Mouse (Mus musculus) layer of hippocampus, postnatal 10 days (tissue): ENCODE data around the gene Vmn1r183. TPM values are rescaled to one million over a fixed set of nuclear protein-coding genes. Genes with fewer than 3 reads are reported as not detected.
A peak's percentile ranks its signal among the peaks of the same experiment; 100 is the strongest.
"Not testable (repeated sequence)": the region's sequence is repeated elsewhere in the genome, so short reads cannot be mapped to it uniquely, and the experiment has no call there.

Experiments
- DNase-seq, 2 experiments: peaks; one replicate each; pipeline ENCODE4 v3.0.0; 2021; ENCODE audit warnings: low spot score in 2 of 2
- long read RNA-seq: library from polyadenylated mRNA; stranded (forward); transcript quantifications from one replicate; pipeline ENCODE4 v2.0.0, GENCODE M21; 2023
- total RNA-seq, 2 experiments: library from RNA; stranded (reverse); gene quantifications; 2 replicates each; pipeline ENCODE4 v1.2.3; 2021

Gene Vmn1r183
- not detected for total RNA-seq
- long read RNA-seq: 0 reads

GRCm38 (mm10) chr7:24052660-24053304 lies at the start of gene Vmn1r183:
Gene Vmn1r183, plus strand, starts transcription at chr7:24053254.
- no peak for DNase-seq

- not testable (repeated sequence) for DNase-seq
These were observed 21.4 kb downstream of the Vmn1r183 start for GRCm38 (mm10) chr7:24074424-24074823.

- peak; percentile 89 to 94 for DNase-seq
These were observed 28.8 kb downstream of the Vmn1r183 start, which contains the start of gene Zfp180 for GRCm38 (mm10) chr7:24081634-24082431. Gene Zfp180, plus strand, starts transcription at chr7:24081924.

GRCm38 (mm10) chr7:24082457-24083235 lies 29.6 kb downstream of the Vmn1r183 start:
- no peak for DNase-seq

GRCm38 (mm10) chr7:24086871-24087270 lies 33.8 kb downstream of the Vmn1r183 start:
- DNase-seq: no peak

GRCm38 (mm10) chr7:24087485-24088125 lies 34.6 kb downstream of the Vmn1r183 start:
- DNase-seq: no peak

GRCm38 (mm10) chr7:24104403-24104802 lies 51.3 kb downstream of the Vmn1r183 start:
- no peak for DNase-seq

GRCm38 (mm10) chr7:24105144-24105703 lies 52.2 kb downstream of the Vmn1r183 start:
- no peak for DNase-seq

GRCm38 (mm10) chr7:24110839-24111238 lies 57.8 kb downstream of the Vmn1r183 start:
- DNase-seq: no peak

GRCm38 (mm10) chr7:24111772-24112155 lies 58.7 kb downstream of the Vmn1r183 start:
- peak in 1 of 2 experiments; percentile 25 for DNase-seq

GRCm38 (mm10) chr7:24112156-24112856 lies 59.3 kb downstream of the Vmn1r183 start, which contains the start of gene Zfp112:
Gene Zfp112, plus strand, starts transcription at chr7:24112314.
- DNase-seq: peak; percentile 68 to 77

- peak; percentile 15 to 37 for DNase-seq
These were observed 59.9 kb downstream of the Vmn1r183 start for GRCm38 (mm10) chr7:24113001-24113400.

Other genes starting within 250 kb of the Vmn1r183 start
- not detected for gene Vmn1r175, start 242.6 kb upstream of the Vmn1r183 start, total RNA-seq
- gene Vmn1r176, start 215.9 kb upstream of the Vmn1r183 start, total RNA-seq: not detected
- gene Vmn1r177, start 186.8 kb upstream of the Vmn1r183 start, total RNA-seq: not detected
- not detected for gene Vmn1r178, start 161.2 kb upstream of the Vmn1r183 start, total RNA-seq
- gene Vmn1r179, start 126.3 kb upstream of the Vmn1r183 start, total RNA-seq: not detected
- gene Vmn1r180, start 102.6 kb upstream of the Vmn1r183 start, total RNA-seq: not detected
- gene Vmn1r181, start 78.6 kb upstream of the Vmn1r183 start, total RNA-seq: not detected
- not detected for gene V1rd19, start 51.6 kb upstream of the Vmn1r183 start, total RNA-seq
- 10 to 100 TPM; 31.3 to 31.4 TPM for gene Zfp180, start 28.7 kb downstream of the Vmn1r183 start, total RNA-seq
- gene Zfp112, start 59.1 kb downstream of the Vmn1r183 start, total RNA-seq: 1 to 10 TPM; 7.2 to 7.7 TPM
- gene Zfp235, start 80.9 kb downstream of the Vmn1r183 start, total RNA-seq: 10 to 100 TPM; 18.5 to 20.5 TPM
- 1 to 10 TPM; 4.4 to 4.6 TPM for gene Zfp114, start 121.8 kb downstream of the Vmn1r183 start, total RNA-seq
- 10 to 100 TPM; 11.8 to 12.1 TPM for gene Zfp111, start 158.2 kb downstream of the Vmn1r183 start, total RNA-seq
- 1 to 10 TPM; 4.8 to 5.3 TPM for gene Zfp109, start 184.3 kb downstream of the Vmn1r183 start, total RNA-seq
- 1 to 10 TPM; 5.0 to 6.3 TPM for gene Zfp108, start 201.5 kb downstream of the Vmn1r183 start, total RNA-seq
- gene Zfp93, start 217.2 kb downstream of the Vmn1r183 start, total RNA-seq: 10 to 100 TPM; 11.0 to 13.1 TPM
- 10 to 100 TPM; 25.1 to 26.7 TPM for gene Zfp61, start 248.0 kb downstream of the Vmn1r183 start, total RNA-seq